Mouse (Mus musculus): ENCODE data around the gene Morc4.

GRCm38 (mm10) chrX:139805918-139806317 is 65.6 kb downstream of the Morc4 start:
- TF ChIP-seq CTCF (IDR thresholded peaks at IDR 0.05; ENCODE audit: control insufficient read depth, insufficient read depth, insufficient read length) (no peak), MAX (IDR thresholded peaks at IDR 0.05) (no peak), MYOG (IDR thresholded peaks at IDR 0.05; ENCODE audit: control insufficient read depth, extremely low read depth, insufficient read length) (no peak), MYOD1 (IDR thresholded peaks at IDR 0.05; ENCODE audit: control insufficient read depth, insufficient read length, low read depth) (no peak)
